Mouse (Mus musculus) brain, embryonic 14.5 days (tissue): ENCODE data around the gene Tmem104.

ENCODE experiments used
- CTCF ChIP-seq: fragments of 200-500 bp; IDR thresholded peaks from 2 replicates; pipeline ENCODE4 v1.5.1; 2012; ENCODE audit warnings: inconsistent platforms, mild to moderate bottlenecking, moderate library complexity, borderline replicate concordance; ENCODE audit not compliant: insufficient read depth, insufficient read length; ENCODE audit errors: extremely low read depth
- POLR2A ChIP-seq: fragments of 200-500 bp; IDR thresholded peaks from 2 replicates; pipeline ENCODE4 v1.6.1; 2012; ENCODE audit warnings: mild to moderate bottlenecking, inconsistent platforms, borderline replicate concordance; ENCODE audit not compliant: poor library complexity, insufficient read depth, insufficient read length, severe bottlenecking; ENCODE audit errors: extremely low read depth

DNA sequence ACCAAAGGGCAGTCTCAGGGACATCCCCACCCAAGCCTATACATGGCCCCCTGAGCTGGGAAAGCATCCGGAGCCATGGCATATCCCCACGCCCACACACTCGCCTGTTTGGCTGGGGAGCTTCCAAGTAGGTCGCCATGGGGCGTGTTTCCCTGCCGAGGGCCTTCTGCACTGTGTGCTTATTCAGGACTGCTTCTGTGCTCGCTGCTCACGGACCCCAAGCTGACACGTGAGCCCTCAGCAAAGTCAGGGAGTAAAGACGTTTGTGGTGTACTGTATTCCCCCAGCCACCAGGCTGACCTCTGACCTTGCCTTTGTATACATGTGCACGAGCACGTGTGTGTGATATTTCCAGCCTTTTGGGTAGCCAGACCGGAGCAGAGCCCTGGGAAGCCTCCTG is 24.8 kb downstream of the Tmem104 start:
- TF ChIP-seq CTCF (no peak), POLR2A (no peak)
